Mouse (Mus musculus) adrenal gland, adult 8-10 months (tissue): ENCODE data around the gene Tbc1d17. TPM values are rescaled to one million over a fixed set of nuclear protein-coding genes. Genes with fewer than 3 reads are reported as not detected.

Experiments
- DNase-seq: peaks from one replicate; pipeline ENCODE4 v3.0.0; 2022
- total RNA-seq, 4 experiments: library from RNA; stranded (reverse); gene quantifications; 2 replicates each; pipeline ENCODE4 v1.2.4; 2022

Tbc1d17 gene
- total RNA-seq, 4 experiments from 2014 or later = 69.4 to 94.9 (median 86.1) TPM

DNA sequence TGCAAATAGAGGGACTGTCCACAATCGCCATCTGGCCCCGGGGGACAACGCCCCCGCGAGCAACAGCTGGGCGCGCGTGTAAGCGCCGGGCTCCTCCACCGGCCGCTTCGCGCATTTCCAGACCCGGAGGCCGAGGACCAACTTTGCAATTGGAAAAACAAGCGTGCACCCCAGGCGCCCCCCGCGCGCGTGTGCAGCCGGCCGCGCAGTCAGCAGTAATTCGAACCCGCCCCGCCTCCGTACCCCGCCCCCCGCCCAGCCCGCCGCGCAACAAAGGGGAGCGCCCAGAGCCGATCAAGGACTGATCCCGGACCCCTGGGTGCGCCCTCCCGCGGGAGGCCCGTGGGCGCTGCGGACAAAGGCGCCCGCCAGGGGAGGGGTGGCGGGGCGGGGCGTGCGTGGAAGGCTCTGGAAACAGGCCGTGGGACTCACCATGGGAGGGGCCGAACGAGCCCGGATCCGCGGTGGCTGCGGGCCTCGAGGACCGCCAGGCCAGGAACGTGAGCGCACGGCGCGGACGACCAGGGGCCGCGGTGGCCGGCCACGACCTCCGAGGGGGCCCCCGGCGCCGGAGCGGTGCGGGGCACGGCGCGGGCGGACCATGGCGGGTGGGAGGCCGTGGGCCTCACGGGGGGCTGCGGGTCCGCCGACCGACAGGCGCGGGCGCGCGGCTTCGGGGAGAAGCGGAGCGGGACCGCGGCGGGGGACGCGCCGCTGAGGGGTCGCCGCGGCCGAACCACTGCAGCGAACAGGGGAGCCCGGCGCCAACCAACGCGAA lies 20.2 kb upstream of the Tbc1d17 start:
- DNase-seq = peak; percentile 70

DNA sequence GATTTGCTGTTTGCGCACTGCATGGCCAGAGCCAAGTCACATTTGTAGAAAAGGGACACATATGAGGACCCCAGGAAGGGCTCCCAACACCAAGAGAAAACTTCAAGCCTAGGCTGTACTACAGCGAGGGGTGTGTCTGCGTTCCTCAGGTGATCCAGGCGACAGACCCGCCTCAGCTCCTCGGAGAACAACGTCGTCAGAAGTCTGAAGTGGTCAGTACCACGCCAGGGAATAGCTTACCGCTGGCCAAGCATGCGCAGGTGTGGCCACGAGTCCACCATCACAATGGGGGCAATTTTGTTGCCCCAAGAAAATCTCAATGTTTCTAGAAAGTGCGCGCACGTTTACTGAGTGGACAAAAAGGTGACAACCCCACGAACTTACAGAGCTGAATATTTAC lies 19.6 kb upstream of the Tbc1d17 start:
- no peak for DNase-seq

DNA sequence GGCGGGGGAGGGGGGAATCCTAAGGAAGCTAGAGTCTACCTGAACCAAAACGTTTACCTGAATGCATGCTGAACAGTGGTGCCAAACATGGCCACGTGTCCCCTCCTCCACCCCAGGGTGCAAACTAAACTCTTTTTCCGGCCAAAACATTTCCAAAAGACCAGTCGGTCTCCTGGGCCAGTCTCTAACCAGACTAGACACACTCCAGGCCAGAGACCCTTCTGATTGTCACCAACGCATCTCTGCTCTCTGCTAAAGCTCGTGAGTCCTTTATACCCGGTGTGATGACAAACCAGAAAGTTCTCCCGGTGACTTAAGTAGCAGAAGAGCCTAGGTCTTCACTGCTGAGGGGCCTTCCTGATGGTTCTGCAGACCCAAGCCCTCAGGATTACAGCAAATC lies 18.9 kb upstream of the Tbc1d17 start:
- DNase-seq = no peak

DNA sequence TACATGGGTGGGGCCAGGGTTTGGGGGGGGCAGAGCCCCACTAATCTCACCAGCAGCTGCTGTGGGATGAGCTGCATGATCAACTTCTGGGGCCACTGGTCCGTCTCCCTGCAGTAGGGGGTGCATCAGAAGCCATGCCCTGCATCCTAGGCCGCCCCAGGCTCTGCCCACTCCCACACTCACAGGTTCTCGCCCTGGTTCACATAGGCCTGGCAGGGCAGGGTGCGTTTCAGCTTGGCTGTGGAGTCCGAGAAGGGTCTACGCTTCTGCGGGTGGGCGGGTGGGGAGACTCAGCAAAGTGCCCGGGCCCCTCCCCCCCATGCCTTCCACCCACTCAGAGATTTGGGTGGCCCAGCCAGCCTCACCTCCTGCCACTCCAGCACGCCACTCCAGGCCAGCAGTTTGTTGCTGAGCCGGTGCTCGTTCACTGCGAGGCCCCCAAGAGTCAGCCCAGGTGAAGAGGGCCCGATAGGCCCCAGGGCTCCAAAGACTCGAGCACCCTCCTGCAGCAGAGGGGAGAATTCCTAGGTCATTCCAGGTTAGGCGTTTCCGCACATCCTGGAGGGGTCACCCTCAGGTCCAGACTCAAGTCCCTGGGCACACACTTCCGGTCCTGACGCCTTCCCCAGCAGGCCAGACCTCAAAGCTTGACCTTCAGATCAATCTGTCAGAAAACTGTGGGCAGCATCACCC lies 18.3 kb upstream of the Tbc1d17 start:
- DNase-seq = peak; percentile 51

DNA sequence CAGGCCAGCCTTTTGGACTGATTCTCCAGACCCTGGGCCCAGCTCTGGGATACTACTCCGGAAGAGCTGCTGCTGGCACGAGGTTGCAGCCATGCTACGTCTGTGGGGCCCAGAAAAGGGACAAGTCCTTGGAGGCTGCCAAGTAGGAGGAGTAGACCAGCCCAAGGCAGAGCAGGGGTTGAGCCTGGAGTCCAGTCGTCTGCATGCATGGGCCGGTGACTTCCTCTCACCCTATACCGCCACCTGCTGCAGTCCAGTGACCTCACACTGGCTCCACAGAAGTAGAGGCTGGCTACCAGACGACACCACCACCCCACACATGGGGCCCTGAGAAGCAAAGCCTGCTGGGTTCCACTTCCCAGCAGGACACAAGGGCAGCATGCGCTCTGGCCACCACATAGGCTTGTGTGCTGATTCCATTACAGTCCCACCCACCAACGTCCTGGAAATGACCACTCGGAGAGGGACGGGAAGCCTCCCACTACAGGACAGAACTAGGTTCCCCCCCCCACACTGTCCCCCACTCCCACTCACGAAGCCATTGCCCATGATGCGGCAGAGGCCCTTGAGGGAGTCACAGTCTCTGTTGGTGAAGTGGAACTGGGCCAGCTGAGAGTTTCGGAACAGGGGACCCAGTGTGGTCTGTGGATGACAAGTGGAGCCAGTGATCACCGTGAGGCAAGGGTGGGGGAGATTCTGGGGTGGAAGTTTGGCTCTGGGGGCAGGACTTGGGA lies 17.6 kb upstream of the Tbc1d17 start:
- DNase-seq = peak; percentile 91

DNA sequence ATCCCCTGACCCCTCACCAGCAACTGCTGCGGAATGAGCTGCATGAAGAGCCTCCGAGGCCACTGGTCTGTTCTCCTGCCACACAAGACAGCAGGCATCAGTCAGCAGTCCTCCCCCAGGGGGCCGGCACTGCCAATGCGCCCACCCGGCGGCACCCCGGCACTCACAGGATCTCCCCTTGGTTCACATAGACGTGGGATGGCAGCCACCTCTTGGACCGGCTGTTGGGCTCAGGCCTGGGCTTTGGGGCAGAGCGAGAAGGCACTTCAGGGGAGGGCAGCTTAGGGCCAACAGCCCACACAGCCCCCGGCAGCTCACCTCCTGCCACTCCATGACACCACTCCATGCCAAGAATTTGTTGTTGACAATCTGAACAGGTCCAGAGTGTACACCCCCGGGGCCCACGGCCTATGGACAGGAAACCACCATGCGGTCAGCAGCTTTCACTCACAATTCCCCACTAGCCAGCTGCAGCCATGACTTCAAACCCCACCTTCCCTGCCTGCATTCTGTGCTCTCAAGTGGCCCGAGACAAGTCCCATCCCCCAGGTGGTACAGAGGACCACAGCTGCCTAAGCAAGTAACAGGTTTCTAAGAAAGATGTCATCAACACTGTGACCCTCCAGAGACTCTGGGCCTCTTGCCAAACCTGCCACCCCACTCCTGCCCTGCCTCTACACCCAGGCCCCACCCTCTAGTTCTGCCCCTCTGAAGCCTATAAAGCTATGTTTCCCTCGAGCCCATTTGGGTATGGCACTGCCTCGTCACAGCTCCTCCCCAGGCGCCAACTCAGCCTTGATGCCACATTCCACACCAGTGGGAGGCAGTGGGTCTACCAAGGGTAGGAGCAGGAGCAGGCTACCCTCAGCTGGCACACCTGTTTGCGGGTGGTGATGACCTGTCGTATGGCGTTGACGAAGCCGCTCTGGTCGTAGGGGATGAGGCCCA lies 16.0 kb upstream of the Tbc1d17 start:
- DNase-seq = peak; percentile 45

DNA sequence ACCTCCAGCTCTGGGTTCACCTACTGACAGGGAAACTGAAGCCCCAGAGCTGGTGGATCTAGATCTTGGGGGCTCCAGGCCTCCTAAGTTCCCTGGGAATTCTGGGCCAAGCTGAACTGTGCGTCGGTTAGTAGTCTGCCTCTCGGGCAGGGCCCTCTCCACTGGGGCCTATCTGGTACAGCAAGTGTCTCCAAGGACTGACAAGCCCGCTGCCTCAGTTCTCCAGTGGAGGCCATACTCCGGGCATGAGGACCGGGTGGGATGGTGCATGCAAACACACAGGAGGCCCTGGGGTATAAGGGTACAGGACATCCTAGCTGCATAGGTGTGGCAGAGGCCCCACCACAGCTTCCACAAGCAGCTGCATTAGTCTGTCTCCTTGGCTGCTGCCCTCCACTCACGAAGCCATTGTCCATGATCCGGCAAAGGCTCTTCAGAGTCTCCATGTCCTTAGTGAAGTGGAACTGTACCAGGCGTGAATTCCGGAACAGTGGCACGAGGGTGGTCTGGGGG lies 15.2 kb upstream of the Tbc1d17 start:
- no peak for DNase-seq

DNA sequence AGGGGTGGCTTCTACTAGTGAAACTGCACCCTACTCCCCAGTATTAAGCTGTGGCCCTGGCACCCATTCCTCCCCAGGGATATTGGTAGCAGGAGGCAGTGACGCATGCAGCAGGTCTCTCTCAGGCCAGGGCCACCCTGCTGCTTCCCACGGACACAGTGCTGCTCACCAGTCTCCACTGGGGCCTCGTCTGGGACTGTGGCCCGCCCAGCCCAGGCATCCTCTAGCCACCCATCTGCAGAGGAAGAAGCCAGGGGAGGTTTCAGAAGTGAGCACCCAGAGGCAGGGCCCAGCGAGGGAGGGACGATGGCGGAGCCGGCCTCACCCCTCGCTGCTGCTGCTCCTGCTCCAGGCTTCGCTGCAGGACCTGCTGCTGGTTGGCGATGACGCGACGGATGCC lies 14.3 kb upstream of the Tbc1d17 start:
- DNase-seq = no peak

DNA sequence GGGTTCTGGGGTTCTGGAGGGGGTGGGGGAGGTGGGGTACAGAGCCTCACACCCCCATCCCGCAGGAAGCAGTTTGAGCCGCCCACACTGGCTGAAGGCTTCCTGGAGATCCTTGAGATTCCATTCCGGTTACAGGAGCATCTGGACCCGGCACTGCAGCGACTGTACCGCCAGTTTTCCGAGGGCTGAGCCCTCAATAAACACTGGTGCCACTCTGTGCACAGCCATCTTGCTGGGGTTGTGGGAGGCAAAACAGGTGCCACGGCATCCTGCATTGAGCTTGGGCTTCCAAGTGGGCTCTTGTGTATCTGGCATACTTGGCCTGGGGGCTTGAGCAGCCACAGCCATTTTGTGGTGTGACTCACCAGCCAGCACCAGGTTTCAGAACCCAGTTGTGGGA lies 13.6 kb upstream of the Tbc1d17 start:
- DNase-seq = no peak

DNA sequence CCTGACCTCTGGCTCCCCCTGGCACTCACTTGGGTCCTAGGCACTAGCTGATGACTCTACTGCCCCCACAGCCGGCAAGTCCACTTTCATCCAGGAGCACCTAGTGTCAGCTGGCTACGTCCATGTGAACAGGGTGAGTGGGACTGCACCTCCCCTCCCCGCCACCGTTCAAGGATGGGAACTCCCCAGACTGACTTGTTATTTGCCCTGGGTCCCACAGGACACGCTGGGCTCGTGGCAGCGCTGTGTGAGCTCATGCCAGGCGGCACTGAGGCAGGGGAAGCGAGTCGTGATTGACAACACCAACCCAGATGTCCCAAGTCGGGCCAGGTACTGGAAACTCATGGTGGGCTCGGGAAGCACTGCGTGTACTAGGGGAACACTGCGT lies 12.5 kb upstream of the Tbc1d17 start:
- DNase-seq = no peak

DNA sequence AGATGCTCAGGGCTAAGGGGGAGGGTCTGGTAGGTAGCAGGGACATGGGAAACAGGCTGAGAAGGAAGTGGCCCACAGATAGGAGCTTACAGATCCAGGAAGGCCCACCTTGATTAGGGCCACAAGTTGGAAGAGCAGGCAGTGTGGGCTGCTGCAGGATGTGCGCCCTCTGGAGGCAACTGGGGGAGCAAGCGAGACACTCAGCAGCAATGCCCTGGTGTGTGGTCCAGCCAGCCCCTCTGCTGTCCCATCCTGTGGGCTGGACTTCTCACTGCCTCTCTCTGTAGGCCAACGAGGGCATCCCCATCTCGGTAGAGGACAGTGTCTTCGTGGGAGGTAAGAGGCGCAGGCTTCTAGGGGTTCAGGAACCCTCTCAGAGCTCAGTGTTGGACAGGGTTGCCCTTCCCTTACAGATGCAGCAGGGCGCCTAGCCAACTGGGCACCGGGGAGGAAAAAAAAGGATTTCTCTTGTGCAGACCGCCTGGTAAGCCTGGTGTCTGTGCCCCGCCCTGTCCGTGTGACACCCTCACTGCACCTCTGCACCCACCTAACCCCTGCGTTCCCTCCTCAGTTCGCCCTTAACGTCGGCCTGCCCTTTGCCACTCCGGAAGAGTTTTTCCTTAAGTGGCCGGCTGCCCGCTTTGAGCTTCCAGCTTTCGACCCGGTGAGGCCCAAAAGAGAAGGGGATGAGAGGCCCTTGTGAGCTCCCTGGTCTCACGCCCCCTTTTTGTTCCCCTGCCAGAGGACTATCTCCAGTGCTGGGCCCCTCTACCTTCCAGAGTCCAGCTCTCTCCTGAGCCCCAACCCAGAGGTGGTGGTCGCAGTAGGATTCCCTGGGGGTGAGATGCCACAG lies 11.9 kb upstream of the Tbc1d17 start:
- no peak for DNase-seq

DNA sequence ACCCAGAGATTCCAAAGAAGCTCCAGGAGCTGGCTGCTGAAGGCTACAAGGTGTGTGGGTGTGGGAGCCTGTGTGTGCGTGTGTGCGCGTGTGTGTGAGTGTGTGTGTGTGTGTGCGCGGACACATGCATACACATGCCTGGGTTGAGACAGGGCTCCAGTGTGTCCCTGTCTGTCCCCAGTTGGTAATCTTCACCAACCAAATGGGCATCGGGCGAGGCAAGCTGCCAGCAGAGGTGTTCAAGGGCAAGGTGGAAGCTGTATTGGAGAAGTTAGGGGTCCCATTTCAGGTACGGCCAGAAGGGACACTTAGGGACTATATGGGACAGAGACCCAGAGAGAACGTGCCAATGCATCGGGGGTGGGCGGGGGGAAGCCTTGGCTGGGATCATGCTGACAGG lies 11.0 kb upstream of the Tbc1d17 start:
- DNase-seq = no peak

DNA sequence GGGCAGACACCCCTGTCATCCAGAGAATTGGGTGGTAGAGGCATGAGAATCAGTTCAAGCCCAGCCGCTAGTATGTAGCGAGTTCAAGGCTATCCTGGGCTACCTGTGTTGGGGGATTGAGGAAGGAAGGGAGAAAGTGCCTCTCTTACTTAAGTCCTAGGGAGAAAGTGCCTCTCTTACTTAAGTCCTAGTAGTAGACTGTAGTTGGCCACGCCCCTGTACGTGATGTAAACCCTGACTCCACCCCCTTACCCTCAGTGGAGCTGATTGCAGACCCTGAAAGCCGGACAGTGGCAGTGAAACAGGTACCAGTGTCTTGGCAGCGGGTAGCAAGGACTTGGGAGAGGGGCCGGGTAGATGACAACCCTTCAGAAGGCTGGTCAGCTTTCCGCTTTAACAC lies 9.0 kb upstream of the Tbc1d17 start:
- DNase-seq = no peak

DNA sequence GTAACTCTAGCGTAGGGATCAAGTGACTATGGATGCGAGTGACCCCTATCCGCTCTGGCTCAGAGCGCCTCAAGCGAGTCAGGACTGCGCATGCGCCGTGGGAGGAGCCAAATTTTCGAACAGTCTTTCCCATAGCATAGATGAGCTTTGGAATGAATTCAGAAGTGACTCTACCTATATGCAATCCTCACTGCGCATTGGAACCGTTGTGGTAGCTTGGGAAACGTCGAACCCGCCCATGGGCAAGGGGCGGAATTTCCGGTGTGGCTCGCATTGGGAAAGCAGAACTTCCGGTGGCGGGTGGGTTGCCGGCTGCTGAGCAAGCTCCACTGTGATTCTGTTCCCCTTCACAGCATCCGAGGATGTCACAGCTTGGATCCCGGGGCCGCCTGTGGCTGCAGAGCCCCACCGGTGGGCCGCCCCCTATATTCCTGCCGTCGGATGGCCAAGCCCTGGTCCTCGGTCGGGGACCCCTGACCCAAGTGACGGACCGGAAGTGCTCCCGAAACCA lies 8.2 kb upstream of the Tbc1d17 start, which contains the start of gene Pnkp:
Gene Pnkp (plus strand): TSS at position 98 of the 511 bp plus-strand sequence.
- peak; percentile 82 for DNase-seq

DNA sequence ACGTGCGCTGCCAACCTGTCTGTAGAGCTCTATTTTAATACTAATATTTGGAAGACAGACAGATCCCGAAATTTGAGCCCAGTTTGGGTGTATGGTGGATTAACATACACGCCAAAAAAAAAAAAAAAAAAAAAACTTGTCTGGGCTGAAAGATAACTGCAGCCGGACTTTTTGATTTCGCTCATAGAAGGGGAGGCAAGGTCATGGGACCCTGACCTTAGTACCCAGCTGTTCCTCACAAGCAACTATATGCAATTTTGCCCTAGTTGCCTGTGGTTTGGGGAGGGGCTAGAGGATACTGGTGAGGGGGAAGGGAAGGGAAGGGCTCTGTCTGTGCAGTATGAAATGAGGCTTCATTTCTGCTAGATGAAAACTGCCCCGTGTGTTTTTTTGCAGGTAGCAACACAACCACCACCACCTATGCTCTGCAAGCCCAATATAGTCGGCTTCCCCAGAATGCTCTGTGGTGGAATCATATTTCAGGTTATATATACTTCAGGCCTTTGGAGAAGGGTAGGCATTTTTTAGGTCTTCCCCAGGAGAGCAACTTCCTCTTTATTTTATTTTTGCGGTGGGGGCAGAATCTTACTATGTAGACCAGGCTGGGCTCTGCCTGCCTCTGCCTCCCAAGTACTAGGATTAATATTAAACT lies 7.5 kb upstream of the Tbc1d17 start:
- no peak for DNase-seq

DNA sequence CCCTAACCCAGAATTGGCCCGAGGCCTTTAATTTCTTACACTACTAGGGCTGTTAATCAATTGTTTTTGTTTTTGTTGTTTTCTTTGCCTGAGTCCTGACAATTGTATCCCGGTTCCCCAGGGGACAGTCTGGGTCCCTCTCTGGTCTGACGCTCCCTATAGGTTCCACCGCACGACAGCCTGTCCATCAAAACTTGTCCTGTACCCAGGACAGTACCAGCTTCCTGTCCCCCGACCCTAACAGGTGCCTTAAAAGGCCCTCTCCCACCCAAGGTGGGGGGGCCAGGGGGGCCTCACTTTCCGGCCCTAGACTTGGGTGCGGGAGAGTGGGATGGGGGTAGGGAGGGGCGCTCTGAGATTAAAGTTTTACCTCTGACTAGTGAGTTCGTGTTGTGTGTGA lies 6.2 kb upstream of the Tbc1d17 start:
- DNase-seq = no peak

DNA sequence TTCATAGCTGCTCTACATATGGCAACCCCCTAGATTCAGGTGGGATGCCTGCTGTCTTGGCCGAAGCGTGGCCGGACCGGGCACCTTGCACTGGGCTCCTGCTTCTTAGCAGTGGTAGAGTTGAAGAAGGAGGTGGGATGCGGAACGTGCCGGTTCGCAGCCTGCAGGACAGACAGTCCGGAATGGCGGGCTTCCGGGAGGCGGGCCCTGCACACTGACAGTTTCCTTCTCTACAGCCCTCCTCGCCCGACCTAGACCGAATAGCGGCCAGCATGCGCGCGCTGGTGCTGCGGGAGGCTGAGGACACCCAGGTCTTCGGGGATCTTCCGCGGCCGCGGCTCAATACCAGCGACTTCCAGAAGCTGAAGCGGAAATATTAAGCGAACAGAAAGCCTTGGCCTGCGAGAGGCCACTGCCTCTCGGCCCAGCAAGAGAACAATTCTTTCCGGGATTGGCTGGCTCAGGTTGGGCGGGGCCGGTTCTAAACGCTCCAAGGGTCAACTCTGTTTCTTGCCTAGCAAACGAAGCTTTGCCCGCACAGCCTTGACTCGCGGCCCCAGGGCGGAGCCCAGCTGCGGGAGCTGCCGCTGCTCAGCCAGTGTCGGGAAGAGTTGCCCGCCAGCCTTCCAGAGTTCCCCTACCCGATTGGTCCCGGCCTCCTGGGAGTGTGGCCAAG lies 5.6 kb upstream of the Tbc1d17 start:
- peak; percentile 95 for DNase-seq

DNA sequence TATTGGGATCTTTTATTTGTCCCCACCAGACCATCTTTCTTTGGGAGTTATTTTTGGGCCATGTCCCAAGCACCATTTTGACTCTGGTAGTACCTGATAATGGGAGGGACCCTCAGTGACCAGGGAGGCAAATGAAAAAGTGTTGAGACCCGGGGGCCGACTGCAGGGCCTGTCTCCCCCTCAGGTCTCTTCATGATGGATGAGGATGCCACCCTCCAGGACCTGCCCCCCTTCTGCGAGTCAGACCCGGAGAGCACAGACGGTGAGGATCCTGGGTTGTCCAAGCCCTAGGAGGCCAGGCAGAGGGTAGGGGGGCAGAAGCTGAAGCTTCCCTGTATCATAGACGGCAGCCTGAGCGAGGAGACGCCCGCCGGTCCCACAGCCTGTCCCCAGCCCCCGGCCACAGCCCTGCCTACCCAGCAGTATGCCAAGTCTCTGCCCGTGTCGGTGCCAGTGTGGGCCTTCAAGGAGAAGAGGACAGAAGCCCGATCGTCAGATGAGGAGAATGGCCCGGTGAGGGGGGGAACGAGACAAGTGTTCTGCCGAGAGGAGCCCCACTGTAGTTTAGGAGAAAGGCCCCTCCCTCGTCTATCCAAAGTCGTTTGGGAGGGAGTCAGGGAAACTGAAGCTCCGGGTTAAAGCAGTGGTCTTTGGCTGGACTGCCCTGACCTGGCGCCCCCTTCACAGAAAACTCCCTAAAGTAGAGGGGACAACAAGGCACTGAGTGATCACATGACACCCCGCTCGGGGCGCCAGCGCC lies 4.9 kb upstream of the Tbc1d17 start:
- DNase-seq = no peak

DNA sequence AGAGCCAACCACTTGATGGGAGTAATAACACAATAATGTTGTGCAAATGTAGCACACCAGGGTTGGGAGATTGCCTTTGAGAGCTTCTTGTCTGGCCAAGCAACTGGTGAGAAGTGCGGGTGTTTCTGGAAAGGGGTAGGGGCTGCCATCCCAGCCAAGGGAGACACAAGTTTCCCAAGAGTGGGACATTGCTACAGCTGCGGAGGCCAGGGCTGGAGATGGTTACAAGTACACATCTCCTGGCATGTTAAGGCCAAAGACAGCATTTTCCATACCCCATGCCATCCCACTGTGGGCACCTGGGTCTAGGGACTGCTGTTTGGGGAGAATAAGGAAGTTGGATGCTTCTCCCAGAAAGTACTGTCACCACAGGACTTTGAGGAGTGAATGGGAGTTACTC lies 4.2 kb upstream of the Tbc1d17 start:
- no peak for DNase-seq
